Mouse (Mus musculus) urinary bladder, adult 2 months (tissue): ENCODE results near the gene Tenm4. TPM values are rescaled to one million over a fixed set of nuclear protein-coding genes. Genes with fewer than 3 reads are reported as not detected.

Experiments used
- DNase-seq: peaks from one replicate; pipeline ENCODE4 v3.0.0; 2022; ENCODE audit warnings: low spot score
- polyA plus RNA-seq: library from polyadenylated mRNA; depleted of rRNA; stranded (reverse); fragments of >200 nt; gene quantifications from 2 replicates; pipeline ENCODE4 v1.2.3, GENCODE M21; 2012

Gene Tenm4
- polyA plus RNA-seq, 1 experiment: 0.65 TPM

- DNase-seq: no peak
Observed at GRCm38 (mm10) chr7:96524486-96525205, 353.6 kb downstream of the Tenm4 start.

- no peak for DNase-seq
Observed at GRCm38 (mm10) chr7:96525344-96525743, 354.3 kb downstream of the Tenm4 start.

DNA sequence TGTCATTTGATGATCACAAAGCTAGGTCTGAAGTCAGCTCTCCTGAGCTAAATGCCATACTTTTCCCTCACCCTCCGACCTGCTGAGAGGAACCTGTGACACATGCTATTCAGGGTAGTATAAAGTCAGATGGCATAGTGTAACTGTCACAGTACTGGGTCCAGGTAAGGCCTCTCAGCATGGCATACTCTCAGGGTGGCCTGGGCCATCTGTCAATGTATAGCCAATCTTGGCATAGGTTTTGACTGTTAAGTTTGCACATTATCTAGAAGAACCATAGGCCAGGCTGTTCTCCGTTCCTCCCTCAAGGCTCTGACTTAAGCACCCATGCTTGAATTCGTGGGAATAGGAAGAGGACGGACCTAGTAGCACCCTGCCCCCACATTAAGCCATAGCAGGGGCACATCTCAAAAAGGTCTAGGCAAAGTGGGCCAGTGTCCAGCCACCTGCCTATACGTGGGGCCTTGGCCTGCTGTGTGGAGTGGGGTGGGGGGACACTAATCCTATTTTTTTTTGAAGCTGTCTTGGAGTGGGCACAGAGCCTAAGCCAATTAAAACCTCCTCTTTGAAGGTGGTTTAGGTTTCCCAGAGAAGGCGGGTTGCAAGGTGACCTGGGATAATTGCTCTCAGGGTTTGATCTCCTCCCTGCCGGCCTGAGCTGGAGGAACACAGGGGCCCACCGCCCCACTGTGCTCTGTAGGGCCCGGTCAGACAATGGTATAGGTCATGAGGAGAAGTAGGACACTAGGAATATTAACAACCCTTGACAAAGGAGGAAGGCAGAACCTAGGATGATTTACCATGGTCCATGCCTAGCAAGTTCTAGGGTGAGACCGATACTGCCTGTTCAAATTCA, 359.8 kb downstream of the Tenm4 start:
- no peak for DNase-seq

GRCm38 (mm10) chr7:96531954-96532737, 361.1 kb downstream of the Tenm4 start:
- no peak for DNase-seq

DNA sequence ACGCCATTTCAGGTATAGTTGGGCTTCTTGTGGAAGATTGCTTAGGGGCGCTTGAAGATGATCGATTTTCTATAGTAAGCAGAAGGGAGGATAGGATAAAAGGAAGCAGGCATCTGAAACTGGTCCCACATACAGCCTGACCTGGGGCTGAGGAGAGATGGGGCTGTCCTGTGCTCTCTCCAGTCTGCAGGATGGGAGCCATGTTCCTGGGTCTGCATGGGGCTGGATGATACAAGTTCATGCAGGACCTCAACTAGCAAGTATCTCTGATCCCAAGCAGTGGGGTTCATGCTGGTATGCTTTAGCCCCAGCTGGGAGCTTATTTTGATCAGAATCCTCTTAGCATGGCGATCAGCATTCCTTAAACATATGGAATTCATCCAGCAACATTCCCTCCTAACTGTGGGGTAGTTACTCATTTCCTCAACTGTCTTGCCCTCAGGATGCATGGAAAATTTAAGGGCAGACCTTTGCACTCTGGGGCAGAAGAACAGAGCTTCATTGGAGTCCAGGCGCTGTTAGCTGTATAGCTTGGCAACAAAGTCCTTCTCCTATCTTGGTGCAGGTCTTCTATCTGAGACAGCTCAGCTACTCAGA, 361.9 kb downstream of the Tenm4 start:
- no peak for DNase-seq

DNA sequence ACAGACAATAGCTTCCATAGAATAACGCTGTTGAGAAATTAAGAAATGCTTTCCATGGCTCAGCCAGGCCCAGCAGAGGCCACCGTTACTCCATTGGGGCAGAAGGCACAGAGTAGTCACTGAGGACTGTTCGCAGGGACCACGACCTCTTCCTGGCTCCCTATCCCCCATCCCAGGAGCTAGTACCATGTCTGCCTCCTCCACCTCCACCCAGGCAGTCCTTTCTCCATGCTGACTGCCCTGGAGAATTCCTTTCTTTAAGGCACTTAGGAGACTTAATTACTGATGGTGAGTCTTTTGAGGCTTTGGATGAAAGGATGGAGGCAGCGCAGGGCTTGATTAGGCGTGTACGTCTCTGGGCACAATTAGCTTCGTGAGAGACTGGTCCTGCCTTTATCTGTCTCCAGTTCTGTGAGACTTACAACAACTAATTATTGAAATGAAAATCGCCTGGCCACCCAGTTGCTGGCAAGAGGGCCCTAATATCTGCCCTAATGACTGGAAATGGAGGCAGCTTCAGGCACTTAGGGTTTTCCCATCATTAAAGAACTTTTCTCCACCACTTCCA, 365.4 kb downstream of the Tenm4 start:
- DNase-seq: no peak

DNA sequence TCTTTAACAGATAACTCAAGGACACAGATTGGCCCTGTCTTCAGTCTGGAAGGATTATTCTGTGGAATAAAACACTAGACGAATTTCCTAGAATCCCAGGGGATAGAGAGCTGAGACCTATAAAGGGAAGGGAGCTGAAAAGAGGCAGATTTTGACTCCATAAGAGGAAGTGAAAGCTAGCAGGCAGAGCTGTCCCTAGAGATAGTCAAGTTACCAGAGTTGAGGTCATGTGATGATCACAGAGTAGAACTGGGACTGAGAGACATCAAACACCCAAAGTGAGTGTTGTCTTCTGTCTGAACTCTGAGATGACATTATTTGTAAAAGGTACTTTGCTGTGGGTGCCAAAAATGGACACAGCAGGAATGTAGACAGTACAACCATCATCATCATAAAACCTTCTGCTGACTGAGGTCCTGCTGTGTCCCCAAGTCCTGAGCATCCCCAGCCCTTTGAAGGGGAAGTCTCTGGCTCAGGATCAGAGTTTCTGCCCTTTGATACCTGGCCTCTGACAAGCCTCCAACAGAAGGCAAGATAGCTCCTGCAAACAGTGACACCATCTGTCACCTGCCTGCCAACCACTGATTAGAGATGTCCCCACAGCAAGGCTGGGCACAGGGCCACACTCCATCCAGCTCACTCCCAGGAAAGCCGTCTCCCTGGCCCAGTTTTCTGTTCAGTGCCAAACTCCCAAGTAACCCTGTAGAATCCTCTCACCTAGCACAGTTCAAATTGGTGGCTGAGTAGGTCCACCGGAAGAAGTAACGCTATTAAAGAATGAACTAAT, 368.4 kb downstream of the Tenm4 start:
- no peak for DNase-seq

GRCm38 (mm10) chr7:96540458-96541096, 369.5 kb downstream of the Tenm4 start:
- no peak for DNase-seq

- no peak for DNase-seq
Observed at GRCm38 (mm10) chr7:96545979-96546378, 374.9 kb downstream of the Tenm4 start.

GRCm38 (mm10) chr7:96551809-96552208, 380.8 kb downstream of the Tenm4 start:
- no peak for DNase-seq

- DNase-seq: no peak
Observed at GRCm38 (mm10) chr7:96552292-96552860, 381.3 kb downstream of the Tenm4 start.

GRCm38 (mm10) chr7:96554277-96554690, 383.2 kb downstream of the Tenm4 start:
- DNase-seq: no peak

DNA sequence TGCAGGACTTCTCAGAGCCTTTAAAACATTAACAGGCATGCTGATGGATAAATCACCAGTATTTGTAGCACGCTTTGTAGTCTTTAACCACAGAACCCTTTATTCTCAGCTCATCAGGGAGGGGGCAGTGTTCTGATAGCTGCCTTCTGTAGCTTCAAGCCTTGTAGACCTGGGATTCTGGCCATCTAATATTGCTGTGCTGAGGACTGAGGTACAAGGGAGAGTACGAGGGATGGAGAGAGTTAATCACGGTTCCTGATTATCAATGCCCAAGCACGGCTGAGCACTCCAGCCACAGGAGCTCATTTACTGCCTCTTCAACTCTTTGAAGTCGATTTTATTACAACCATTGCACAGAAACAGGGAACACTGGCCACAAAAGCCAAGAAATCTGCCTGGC, 384.2 kb downstream of the Tenm4 start:
- no peak for DNase-seq

DNA sequence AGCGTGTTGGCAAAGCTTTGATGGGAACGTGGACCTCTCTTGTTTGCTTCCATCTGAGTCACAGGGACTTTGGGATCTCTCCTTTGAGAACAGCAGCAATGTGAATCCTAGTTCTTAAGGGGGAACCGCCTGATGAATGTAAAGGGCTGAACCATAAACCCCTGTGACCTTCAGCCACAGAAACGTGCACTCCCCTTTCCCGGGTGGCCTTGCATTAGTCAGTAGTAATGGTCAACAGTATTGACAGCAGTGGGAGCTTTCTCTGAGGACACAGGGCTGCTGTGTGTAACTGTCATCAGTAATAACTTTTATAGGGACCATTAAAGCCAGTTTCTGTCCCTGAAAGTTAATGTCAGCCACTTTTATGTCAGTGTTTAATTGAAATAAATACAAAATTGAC, 385.7 kb downstream of the Tenm4 start:
- DNase-seq: no peak

- DNase-seq: no peak
Observed at GRCm38 (mm10) chr7:96562890-96563289, 391.8 kb downstream of the Tenm4 start.

- no peak for DNase-seq
Observed at GRCm38 (mm10) chr7:96563329-96564065, 392.5 kb downstream of the Tenm4 start.

GRCm38 (mm10) chr7:96565806-96566205, 394.8 kb downstream of the Tenm4 start:
- peak; percentile 27 for DNase-seq

- DNase-seq: no peak
Observed at GRCm38 (mm10) chr7:96566260-96566659, 395.2 kb downstream of the Tenm4 start.

DNA sequence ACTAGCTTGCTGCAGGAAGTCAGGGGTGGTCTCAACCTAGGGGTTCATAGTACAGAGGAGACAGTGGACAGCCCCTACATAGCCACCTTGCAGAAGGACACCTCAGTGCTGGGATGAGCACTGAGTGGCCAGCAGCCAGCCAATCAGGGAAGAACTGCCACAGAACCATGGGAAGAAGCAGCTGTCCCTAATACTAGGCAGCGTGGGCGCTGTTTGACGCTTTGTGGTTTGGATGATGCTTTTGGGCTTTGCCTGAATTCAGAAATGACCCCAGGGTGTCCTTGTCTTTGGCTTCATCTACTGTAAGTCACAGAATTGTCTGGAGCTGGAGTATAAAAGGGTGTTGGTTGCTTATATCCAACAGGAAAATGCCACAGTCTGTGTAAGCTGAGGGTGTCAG, 397.0 kb downstream of the Tenm4 start:
- no peak for DNase-seq
